Mouse (Mus musculus) urinary bladder, postnatal 4 days (tissue): ENCODE data around the gene Snhg11.
A peak's percentile ranks its signal among the peaks of the same experiment; 100 is the strongest.

Source experiments
- DNase-seq, 2 experiments: peaks; one replicate each; pipeline ENCODE4 v3.0.0; 2021 to 2022; ENCODE audit warnings: low spot score in 2 of 2

Gene Snhg11

GRCm38 (mm10) chr2:158375443-158376122 lies at the start of gene Snhg11:
TSS of gene Snhg11 (plus strand) at chr2:158375638.
- no peak for DNase-seq

GRCm38 (mm10) chr2:158334356-158334755 lies 41.1 kb upstream of the Snhg11 start:
- DNase-seq: no peak

- no peak for DNase-seq
Measured at GRCm38 (mm10) chr2:158337698-158338097, 37.7 kb upstream of the Snhg11 start.

- no peak for DNase-seq
Measured at GRCm38 (mm10) chr2:158339948-158340564, 35.4 kb upstream of the Snhg11 start.

GRCm38 (mm10) chr2:158341324-158341723 lies 34.1 kb upstream of the Snhg11 start:
- DNase-seq: no peak

- DNase-seq: no peak
Measured at GRCm38 (mm10) chr2:158343495-158343894, 31.9 kb upstream of the Snhg11 start.

GRCm38 (mm10) chr2:158346467-158346866 lies 29.0 kb upstream of the Snhg11 start:
- no peak for DNase-seq

GRCm38 (mm10) chr2:158347868-158348267 lies 27.6 kb upstream of the Snhg11 start:
- DNase-seq: peak in 1 of 2 experiments; percentile 31

- no peak for DNase-seq
Measured at GRCm38 (mm10) chr2:158352801-158353520, 22.5 kb upstream of the Snhg11 start.

GRCm38 (mm10) chr2:158354348-158355114 lies 20.9 kb upstream of the Snhg11 start:
- no peak for DNase-seq

- DNase-seq: no peak
Measured at GRCm38 (mm10) chr2:158355238-158355637, 20.2 kb upstream of the Snhg11 start.

- DNase-seq: no peak
Measured at GRCm38 (mm10) chr2:158356121-158356520, 19.3 kb upstream of the Snhg11 start.

GRCm38 (mm10) chr2:158359757-158360620 lies 15.4 kb upstream of the Snhg11 start:
- DNase-seq: no peak

GRCm38 (mm10) chr2:158360873-158361677 lies 14.4 kb upstream of the Snhg11 start:
- DNase-seq: peak; percentile 78 to 88

- DNase-seq: no peak
Measured at GRCm38 (mm10) chr2:158361678-158362320, 13.6 kb upstream of the Snhg11 start.

GRCm38 (mm10) chr2:158364175-158364574 lies 11.3 kb upstream of the Snhg11 start:
- no peak for DNase-seq

- no peak for DNase-seq
Measured at GRCm38 (mm10) chr2:158365099-158365850, 10.2 kb upstream of the Snhg11 start.

- no peak for DNase-seq
Measured at GRCm38 (mm10) chr2:158367654-158368053, 7.8 kb upstream of the Snhg11 start.

GRCm38 (mm10) chr2:158368313-158368712 lies 7.1 kb upstream of the Snhg11 start:
- DNase-seq: no peak
